Mouse (Mus musculus): ENCODE data around the gene Gm14391.
"Not testable (repeated sequence)": the region's sequence is repeated elsewhere in the genome, so short reads cannot be mapped to it uniquely, and the experiment has no call there.

DNA sequence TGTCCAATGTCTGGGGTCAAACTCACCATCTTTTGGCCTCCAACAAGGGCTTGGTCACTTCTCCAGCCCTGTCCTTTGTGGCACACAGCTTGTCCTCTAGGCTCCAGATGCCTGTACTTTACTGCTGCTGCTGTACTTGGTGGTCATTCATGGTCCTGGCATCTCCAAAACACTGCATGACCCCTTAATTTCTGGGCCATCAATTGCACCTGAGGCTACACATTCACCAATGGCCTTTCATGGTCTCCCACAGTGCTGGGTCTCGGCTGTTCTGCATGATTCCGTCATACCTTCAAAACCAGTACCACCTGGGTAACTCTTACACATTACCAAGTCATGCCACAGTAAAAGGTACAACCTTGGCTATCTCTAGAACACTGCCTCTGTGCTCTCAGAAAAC is 39.8 kb downstream of the Gm14391 start:
- TF ChIP-seq CTCF (conservative IDR thresholded peaks at IDR 0.05; ENCODE audit: low read length); POU5F1 (IDR thresholded peaks at IDR 0.05; ENCODE audit: borderline replicate concordance, low read length): not testable (repeated sequence)
